Mouse (Mus musculus): ENCODE measurements around the gene Cfap126.
"Not testable (repeated sequence)": the region's sequence is repeated elsewhere in the genome, so short reads cannot be mapped to it uniquely, and the experiment has no call there.

Gene Cfap126

DNA sequence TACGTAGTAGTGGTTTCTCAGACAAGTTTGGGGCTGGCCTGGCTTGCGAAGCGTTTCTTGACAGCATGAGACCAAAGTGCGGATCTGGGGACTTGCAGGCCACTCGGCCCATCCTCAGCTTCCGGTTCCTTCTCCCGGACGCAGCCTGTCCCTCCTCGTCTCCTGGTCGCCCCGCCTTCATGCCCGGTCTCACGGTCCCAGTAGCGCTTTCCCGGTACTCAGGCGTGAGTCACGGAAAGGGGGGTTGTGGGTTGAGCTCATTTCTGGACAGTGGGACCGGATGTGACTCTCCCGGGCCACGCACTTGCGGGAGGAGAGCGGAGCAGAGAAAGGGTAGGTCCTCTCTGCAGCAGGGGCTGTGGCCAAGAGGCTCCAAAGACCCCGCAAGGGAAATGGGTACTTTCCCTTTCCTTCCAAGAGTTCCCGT lies at the start of gene Cfap126:
Gene Cfap126 (plus strand): TSS at position 46 of the 427 bp plus-strand sequence.
- peak; percentile 28 for DNase-seq (ENCODE audit: low spot score)

DNA sequence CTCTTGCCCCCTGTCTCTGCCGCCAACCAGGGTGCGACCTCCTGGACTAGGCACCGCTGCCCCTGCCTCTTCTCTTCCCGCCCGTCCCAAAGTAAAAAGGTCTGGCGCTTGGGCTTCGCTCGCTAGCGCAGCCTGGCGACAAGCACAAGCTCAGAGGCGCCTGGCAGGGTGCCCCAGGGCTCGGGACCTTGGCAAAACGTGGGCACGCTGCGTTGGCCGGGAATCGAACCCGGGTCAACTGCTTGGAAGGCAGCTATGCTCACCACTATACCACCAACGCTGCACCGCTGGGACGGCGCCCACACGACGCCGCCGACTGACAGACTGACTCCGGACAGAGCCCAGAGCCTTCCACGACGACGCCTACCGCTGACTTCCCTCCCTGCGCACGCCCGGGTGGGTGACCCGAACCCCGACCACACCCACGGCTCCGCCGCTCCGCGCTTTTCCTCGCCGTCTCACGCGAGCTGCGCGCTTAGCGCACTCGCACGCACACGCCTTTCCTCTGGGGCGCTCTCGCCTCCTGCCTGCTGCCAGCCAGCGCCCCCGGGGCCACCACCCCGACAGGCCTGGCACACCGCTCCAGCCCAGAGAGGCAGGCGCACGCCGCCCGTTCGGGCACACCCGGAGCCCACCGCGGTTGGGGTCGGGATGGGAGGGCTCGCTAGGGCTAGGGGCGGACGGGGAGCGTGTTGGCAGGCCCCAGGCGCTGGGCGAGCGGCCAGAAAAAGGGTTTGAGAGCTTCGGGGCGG lies 49.1 kb upstream of the Cfap126 start, which contains the start of gene Fcgr3:
Gene Fcgr3 (minus strand): TSS at position 445 of the 752 bp plus-strand sequence.
- peak; percentile 65 for DNase-seq (ENCODE audit: low spot score)

DNA sequence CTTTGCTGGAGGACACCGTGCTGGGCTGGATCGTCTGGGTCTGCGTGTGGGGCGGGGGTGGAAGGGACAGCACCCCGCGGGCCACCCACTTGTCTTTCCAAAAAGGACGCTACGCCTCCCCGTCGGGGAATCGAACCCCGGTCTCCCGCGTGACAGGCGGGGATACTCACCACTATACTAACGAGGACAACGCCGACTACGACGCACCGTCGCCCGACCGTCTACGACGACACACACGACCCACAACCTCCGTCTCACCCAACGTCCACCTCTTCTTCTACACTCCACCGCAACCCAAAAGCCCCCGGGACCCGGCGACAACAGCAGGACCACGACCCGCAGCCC lies 48.5 kb upstream of the Cfap126 start:
- DNase-seq (ENCODE audit: low spot score) = peak; percentile 52

DNA sequence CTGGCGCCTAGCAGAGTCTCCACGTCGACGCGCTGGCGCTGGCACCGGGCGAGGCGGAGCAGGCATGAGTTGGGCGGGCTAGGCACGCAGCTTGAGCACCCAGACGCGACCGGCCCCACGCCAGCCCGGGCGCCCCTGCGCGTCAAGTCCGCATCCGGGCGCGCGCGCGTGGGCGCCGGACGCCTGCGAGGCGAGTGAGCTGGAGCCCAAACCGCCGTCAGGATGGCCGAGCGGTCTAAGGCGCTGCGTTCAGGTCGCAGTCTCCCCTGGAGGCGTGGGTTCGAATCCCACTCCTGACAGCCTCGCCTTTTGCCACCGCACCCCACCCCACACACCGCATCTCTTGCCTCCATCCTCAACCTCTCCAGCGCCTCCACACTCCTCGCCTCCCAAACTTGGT lies 48.0 kb upstream of the Cfap126 start:
- DNase-seq (ENCODE audit: low spot score) = peak; percentile 18

DNA sequence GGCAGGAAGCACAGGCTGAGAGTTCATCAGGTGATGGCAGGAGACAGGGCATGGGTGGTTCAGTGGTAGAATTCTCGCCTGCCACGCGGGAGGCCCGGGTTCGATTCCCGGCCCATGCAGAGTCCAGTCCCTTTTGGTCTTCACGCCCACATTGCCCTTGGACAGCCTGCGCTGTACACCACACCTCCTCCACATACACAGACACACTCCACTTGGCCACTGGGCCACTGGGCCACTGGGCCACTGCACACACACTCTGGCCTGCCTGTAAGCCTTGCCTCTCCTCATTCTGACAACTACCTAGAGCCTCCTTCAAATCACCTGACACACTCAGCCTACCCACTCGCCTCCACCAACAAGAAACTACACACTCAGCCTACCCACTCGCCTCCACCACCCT lies 47.1 kb upstream of the Cfap126 start:
- not testable (repeated sequence) for DNase-seq (ENCODE audit: low spot score)

DNA sequence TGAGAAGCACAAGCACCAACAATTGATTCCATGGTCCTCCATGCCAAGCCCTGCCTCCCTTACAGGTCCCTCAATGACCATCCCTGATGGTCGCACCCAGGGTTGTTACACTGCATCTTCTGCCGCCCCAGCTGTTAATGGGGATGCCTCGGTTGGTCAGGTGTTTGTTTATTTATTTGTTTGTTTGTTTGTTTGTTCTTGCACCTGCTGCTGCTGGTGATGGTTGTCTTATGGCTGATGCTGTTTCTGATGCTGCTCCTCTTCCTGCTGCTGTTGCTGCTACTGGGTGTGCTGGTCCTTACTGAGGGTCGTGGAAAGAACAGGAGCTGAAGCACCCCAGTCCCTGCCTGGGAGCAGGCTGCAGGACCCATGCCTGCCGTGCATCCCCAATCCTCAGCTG lies 45.8 kb upstream of the Cfap126 start:
- not testable (repeated sequence) for DNase-seq (ENCODE audit: low spot score)

DNA sequence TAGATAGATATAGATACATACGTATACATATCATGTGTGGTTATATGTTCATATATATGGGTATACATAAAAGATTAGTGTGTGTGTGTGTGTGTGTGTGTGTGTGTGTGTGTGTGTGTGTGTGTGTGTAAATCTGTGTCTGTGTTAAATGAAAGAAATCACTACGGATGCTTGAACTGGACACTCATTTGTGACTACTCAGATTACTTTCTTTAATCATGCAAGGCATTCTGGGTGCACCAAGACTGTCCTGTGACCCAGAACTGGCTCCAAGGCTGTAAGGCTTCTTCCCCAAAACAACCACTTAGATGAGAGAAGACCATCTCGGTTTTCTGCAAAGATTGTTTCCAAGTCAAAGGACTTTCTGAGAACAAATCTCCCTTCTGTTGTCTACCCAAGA lies 44.2 kb upstream of the Cfap126 start:
- not testable (repeated sequence) for DNase-seq (ENCODE audit: low spot score)

DNA sequence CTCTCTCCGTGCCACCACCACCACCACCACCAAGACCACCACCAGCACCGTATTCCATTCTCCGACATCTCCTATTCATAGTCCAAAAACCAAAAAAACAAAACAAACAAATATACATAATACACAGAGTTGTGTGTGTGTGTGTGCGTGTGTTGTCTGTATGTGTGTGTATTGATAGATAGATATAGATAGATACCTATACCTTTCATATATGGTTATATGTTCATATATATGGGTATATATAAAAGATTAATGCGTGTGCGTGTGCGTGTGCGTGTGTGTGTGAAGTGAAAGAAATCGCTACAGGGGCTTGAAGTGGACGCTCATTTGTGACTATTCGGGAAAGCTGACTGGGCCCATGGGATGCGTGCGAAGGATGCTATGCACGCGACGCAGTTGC lies 42.8 kb upstream of the Cfap126 start:
- DNase-seq (ENCODE audit: low spot score) = not testable (repeated sequence)

DNA sequence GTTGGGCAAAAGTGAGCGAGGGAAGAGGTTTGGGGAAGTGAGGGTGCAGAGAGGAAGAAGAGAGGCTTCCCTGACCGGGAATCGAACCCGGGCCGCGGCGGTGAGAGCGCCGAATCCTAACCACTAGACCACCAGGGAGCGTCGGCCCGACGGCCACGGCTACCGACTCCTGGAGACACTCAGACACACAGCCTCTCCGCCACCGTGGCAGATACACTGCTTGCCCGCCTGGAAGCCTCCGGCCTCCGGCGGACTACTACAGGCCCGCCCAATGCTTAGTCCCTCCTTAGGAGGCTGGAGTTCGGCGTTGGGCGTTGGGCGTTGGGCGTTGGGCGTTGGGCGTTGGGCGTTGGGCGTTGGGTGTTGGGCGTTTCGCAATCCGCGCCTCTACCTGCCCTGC lies 42.0 kb upstream of the Cfap126 start:
- not testable (repeated sequence) for DNase-seq (ENCODE audit: low spot score)

DNA sequence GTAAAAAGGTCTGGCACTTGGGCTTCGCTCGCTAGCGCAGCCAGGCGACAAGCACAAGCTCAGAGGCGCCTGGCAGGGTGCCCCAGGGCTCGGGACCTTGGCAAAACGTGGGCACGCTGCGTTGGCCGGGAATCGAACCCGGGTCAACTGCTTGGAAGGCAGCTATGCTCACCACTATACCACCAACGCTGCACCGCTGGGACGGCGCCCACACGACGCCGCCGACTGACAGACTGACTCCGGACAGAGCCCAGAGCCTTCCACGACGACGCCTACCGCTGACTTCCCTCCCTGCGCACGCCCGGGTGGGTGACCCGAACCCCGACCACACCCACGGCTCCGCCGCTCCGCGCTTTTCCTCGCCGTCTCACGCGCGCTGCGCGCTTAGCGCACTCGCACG lies 41.5 kb upstream of the Cfap126 start:
- not testable (repeated sequence) for DNase-seq (ENCODE audit: low spot score)

DNA sequence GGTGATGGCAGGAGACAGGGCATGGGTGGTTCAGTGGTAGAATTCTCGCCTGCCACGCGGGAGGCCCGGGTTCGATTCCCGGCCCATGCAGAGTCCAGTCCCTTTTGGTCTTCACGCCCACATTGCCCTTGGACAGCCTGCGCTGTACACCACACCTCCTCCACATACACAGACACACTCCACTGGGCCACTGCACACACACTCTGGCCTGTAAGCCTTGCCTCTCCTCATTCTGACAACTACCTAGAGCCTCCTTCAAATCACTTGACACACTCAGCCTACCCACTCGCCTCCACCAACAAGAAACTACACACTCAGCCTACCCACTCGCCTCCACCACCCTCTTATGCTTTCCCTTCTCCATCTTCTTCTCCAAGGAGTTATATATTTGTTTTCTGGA lies 39.4 kb upstream of the Cfap126 start:
- not testable (repeated sequence) for DNase-seq (ENCODE audit: low spot score)

DNA sequence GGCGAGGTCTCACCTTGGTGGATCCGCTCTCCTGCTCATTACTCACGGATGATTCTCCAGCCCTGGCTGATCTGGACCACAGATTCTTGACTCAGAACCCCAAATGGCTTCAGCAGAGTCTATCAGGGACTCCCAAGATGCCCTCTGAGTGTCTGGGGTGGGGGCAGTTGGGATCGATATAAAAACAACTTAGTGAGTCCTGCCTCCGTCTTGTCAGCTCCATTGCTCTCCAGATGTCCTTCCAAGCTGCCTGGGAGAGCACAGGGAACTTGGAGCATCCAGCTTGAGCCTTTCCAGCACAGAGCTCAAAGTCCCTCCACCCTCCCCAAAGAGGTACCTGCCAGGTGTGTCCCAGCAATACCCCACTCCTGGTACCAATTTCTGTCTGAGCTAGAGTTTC lies 37.5 kb upstream of the Cfap126 start:
- DNase-seq (ENCODE audit: low spot score) = not testable (repeated sequence)

DNA sequence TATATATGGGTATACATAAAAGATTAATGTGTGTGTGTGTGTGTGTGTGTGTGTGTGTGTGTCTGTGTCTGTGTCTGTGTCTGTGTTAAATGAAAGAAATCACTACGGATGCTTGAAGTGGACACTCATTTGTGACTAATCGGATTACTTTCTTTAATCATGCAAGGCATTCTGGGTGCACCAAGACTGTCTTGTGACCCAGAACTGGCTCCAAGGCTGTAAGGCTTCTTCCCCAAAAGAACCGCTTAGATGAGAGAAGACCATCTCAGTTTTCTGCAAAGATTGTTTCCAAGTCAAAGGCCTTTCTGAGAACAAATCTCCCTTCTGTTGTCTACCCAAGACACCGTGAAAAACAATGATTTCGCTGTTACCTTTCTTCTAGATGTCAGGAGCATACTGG lies 36.5 kb upstream of the Cfap126 start:
- not testable (repeated sequence) for DNase-seq (ENCODE audit: low spot score)

DNA sequence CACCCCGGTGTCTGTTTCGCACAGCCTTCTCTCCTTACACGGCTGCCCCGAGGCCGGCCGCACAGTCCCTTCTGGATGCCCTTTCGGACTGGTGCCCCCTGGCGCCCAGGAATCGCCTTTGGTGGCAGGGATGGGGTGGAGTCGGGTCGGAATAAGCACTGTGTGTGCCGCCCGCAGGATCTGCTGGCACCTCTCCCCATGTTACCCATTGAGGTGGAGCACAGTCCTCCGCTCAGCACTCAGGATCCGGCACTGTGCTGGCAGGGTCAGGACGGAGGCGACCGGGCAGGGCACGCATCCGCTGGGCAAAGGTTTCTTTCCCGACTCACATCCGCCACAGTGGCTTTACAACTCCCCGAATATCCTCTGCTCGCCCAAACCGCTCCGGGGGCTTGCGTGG lies 35.8 kb upstream of the Cfap126 start:
- not testable (repeated sequence) for DNase-seq (ENCODE audit: low spot score)

DNA sequence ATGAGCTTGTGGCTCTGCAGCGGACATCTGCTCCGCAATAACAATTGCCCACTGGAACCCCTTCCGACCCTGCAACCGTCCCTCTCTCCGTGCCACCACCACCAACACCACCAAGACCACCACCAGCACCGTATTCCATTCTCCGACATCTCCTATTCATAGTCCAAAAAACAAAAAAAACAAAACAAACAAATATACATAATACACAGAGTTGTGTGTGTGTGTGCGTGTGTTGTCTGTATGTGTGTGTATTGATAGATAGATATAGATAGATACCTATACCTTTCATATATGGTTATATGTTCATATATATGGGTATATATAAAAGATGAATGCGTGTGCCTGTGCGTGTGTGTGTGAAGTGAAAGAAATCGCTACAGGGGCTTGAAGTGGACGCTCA lies 35.3 kb upstream of the Cfap126 start:
- DNase-seq (ENCODE audit: low spot score) = not testable (repeated sequence)

DNA sequence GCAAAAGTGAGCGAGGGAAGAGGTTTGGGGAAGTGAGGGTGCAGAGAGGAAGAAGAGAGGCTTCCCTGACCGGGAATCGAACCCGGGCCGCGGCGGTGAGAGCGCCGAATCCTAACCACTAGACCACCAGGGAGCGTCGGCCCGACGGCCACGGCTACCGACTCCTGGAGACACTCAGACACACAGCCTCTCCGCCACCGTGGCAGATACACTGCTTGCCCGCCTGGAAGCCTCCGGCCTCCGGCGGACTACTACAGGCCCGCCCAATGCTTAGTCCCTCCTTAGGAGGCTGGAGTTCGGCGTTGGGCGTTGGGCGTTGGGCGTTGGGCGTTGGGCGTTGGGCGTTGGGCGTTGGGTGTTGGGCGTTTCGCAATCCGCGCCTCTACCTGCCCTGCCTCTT lies 34.4 kb upstream of the Cfap126 start:
- DNase-seq (ENCODE audit: low spot score) = not testable (repeated sequence)

DNA sequence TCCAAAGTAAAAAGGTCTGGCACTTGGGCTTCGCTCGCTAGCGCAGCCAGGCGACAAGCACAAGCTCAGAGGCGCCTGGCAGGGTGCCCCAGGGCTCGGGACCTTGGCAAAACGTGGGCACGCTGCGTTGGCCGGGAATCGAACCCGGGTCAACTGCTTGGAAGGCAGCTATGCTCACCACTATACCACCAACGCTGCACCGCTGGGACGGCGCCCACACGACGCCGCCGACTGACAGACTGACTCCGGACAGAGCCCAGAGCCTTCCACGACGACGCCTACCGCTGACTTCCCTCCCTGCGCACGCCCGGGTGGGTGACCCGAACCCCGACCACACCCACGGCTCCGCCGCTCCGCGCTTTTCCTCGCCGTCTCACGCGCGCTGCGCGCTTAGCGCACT lies 33.9 kb upstream of the Cfap126 start:
- DNase-seq (ENCODE audit: low spot score) = not testable (repeated sequence)

DNA sequence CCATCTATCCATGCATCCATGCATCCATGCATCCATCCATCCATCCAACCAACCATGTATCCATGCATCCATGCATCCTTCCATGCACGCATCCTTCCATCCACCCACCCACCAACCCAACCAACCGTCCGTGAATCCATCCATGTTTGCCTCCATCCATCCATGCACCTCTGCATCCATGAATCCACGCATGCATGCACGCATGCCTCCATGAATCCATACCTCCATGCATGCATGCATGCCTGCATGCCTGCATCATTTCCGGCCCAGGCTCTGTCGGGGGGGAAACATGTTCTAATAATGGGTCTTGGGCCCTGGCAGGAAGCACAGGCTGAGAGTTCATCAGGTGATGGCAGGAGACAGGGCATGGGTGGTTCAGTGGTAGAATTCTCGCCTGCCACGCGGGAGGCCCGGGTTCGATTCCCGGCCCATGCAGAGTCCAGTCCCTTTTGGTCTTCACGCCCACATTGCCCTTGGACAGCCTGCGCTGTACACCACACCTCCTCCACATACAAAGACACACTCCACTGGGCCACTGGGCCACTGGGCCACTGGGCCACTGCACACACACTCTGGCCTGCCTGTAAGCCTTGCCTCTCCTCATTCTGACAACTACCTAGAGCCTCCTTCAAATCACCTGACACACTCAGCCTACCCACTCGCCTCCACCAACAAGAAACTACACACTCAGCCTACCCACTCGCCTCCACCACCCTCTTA lies 32.0 kb upstream of the Cfap126 start:
- DNase-seq (ENCODE audit: low spot score) = not testable (repeated sequence)

DNA sequence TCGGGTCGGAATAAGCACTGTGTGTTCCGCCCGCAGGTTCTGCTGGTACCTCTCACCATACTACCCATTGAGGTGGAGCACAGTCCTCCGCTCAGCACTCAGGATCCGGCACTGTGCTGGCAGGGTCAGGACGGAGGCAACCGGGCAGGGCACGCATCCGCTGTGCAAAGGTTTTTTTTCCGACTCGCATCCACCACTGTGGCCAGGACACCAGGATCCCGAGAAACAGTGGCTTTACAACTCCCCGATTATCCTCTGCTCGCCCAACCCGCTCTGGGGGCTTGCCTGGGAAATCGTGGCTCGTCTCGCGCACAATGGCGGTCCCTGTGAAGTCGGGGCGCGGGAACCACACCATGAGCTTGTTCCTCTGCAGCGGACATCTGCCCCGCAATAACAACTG lies 28.0 kb upstream of the Cfap126 start:
- DNase-seq (ENCODE audit: low spot score) = no peak

DNA sequence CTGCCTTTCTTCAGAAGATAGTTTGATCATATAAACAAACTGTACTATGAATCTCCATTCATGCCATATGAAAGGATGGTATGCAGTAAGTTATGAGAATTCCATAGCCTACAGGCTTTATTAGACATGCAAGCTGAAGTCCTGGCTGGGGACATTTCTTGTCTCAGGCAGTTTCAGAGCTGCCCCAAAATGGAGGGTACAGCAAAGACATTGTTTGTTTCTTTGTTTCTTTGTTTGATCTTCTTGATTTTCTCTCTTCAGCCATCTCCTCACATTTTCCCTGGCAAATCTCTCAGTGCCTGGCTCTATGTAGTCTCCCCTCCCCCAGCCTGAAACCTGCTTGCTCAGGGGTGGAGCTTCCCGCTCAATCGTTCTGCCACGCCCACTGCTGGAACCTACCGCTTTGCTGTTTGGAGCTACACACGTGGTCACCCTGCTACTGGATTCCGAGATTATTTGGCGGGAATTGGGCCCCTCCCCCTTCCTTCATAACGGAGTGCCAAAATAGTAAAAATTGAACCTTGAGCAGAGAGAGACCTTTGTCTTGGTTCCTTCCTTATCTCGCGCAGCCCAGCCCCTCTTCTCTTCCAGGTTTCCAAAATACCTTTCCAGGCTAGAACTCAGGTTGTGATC lies 25.4 kb upstream of the Cfap126 start:
- DNase-seq (ENCODE audit: low spot score) = not testable (repeated sequence)

DNA sequence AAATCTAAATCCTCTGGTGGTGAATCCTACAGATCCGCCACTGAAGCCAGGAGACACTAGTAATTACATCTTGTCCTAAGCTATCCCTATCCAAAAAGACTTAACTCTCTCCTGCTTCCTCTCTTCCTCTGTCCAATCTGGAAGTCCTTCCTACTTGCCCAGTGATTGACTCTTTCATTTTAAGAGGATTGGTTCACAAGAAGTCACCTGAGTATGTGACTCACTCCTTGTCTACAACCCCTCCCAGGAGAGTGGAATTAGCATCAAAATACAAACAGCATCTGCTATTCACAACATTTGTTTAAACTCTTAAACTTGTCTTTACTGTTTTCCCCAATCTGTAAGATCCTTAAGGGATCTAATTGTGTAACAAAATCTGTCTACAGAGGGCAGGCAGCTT lies 23.8 kb upstream of the Cfap126 start:
- DNase-seq (ENCODE audit: low spot score) = no peak

DNA sequence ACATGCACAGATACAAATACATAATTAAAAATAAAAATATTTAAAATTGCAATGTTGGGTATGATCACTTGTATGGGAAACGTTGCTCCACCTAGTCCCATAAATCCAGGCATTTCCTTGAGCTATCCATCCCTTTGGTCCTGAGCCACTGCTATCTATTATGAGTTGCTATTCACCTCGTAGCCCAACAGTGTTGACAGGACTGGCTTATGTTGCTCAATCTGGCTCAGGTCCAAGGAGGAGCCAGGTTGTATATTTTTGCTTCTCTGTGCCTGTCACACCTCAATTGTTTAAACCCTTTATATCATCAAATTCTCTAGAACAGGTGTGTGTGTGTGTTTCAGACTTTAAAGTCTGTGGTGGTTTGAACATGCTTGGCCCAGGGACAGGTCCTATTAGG lies 23.0 kb upstream of the Cfap126 start:
- no peak for DNase-seq (ENCODE audit: low spot score)

DNA sequence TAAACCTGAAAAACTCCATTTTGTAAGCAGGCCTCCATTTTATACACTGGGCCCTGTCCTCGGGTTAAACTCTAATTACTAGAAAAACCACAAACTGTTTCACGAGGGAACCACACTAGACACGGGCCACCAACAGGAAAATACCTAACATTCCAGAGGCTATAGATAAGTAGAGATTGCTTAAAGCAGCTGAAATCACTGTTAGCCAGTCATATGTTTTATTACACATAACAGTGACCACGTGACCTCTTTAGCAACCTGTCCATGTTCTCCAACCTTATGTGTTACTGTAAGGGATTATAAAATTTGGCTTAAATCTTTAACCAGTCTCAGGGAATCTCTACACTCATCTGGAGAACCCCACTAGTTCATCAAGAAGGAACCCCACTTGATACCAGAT lies 19.3 kb upstream of the Cfap126 start:
- no peak for DNase-seq (ENCODE audit: low spot score)

All from T-cell, adult 2 months (primary cell).